Mouse (Mus musculus) small intestine, adult 2 months (tissue): ENCODE results near the gene Sertad2.

Experiments used
- CTCF ChIP-seq: fragments of 200-500 bp; IDR thresholded peaks from 2 replicates; pipeline ENCODE4 v1.5.1; 2012; ENCODE audit warnings: low read depth, mild to moderate bottlenecking, control low read depth, inconsistent platforms, low read length, moderate library complexity, mixed read lengths; ENCODE audit not compliant: insufficient replicate concordance, insufficient read length; ENCODE audit errors: extremely low read depth
- POLR2A ChIP-seq: fragments of 200-500 bp; IDR thresholded peaks from 2 replicates; pipeline ENCODE4 v1.6.1; 2012; ENCODE audit warnings: low read depth, mild to moderate bottlenecking, control low read depth, inconsistent platforms, low read length, moderate library complexity

GRCm38 (mm10) chr11:20608442-20608841 lies 65.4 kb downstream of the Sertad2 start:
- TF ChIP-seq CTCF (no peak), POLR2A (no peak)
